Mouse (Mus musculus): Measurements from ENCODE around the gene S100a6. TPM values are rescaled to one million over a fixed set of nuclear protein-coding genes. Genes with fewer than 3 reads are reported as not detected.

S100a6 gene
- polyA plus RNA-seq, 1 experiment from 2014 or later, result 11.6 TPM

DNA sequence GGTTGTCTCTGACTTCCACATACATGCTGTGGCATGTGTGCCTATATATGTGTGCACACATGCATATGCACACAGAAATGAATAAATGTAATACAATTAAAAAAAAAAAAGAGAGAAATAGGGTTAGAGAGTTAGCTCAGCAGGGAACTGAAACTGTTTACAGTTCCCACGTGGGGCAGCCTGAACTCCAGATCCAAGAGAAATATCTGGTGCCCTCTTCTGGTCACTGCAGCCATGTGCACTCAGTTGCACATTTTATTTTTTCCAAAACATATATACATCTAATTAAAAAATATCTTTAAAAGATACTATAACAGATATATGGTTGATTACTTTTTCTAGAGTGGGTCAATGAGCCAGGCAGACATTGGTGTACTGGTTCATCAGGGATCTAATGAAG is 4.9 kb downstream of the S100a6 start:
- DNase-seq (ENCODE audit: low spot score), result no peak
- WGBS, result 14% methylated on average over 1 of the region's 1 CpGs
- Histone ChIP-seq H3K4me1 (peaks cover 10% of the 10 kb centered on the region), H3K36me3 (no peaks in the 10 kb centered on the region), H3K27me3 (ENCODE audit: low read depth, poor library complexity, severe bottlenecking) (peaks cover 10% of the 10 kb centered on the region), H3K9me3 (replicated peaks) (no peaks in the 10 kb centered on the region), H3K27ac (no peak overlapping the region), H3K4me3 (no peak overlapping the region)

DNA sequence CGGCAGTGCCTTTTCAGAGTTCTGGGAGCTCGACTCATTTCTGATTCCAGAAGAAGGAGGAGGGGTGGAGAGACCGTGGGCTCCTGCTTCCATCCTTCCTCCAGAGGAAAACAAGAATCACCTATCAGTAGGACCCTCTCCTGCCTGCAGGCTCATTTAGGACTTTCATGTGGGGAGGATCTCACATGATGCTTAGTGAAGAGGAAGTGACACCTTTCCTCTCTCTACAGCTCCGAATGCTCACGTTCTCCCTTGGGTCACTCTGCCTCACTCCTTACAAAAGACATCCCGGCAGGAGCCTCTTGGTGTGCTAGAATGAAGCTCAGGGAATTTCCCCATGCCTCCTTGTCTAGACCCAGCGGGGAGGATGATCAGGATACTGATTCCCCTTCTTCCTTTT is 8.9 kb downstream of the S100a6 start:
- 60% methylated on average over 7 of the region's 7 CpGs for WGBS
- H3K9me3 ChIP-seq (replicated peaks), result no peaks in the 10 kb centered on the region
- no peaks in the 10 kb centered on the region for H3K27me3 ChIP-seq (ENCODE audit: low read depth, poor library complexity, severe bottlenecking)
- no peak for DNase-seq (ENCODE audit: low spot score)
- no peak overlapping the region for H3K27ac ChIP-seq
- peaks cover 10% of the 10 kb centered on the region for H3K4me1 ChIP-seq
- no peaks in the 10 kb centered on the region for H3K36me3 ChIP-seq
- H3K4me3 ChIP-seq, result no peak overlapping the region

DNA sequence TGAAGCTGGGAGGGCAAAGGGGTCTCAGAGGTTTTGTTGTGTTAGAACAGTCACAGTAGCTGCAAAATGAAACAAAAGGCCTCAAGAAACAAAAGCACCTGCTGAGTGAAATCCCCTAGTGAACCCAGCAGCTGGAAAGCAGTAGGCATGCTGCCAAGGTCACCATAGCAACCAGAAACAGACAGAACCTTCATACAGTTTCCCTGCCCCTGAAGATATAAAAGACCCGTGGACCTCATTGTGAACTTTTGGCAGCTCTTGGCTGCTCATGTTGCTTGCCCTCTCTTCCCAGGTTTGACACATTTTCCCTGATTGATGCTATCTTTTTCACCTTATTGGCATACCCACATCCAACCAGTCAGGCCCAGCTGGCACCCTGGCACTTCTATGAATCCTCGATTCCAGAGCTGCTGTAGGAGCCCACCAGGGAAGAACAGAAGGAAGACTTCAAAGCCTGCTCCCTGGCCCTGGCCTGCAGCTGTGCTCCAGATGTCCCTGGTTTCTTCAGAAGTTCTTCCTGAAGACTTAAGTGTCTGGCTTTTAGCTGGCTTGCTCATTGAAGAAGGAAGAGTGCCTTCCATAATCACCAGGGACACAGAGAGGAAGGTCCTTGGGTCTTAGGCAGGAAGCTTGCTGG is 10.9 kb downstream of the S100a6 start:
- Histone ChIP-seq H3K27me3 (ENCODE audit: low read depth, poor library complexity, severe bottlenecking) (no peaks in the 10 kb centered on the region), H3K4me3 (no peak overlapping the region), H3K36me3 (no peaks in the 10 kb centered on the region), H3K27ac (no peak overlapping the region), H3K9me3 (replicated peaks) (no peaks in the 10 kb centered on the region), H3K4me1 (peaks cover 10% of the 10 kb centered on the region)
- WGBS, result 32% methylated on average over 2 of the region's 2 CpGs
- no peak for DNase-seq (ENCODE audit: low spot score)

DNA sequence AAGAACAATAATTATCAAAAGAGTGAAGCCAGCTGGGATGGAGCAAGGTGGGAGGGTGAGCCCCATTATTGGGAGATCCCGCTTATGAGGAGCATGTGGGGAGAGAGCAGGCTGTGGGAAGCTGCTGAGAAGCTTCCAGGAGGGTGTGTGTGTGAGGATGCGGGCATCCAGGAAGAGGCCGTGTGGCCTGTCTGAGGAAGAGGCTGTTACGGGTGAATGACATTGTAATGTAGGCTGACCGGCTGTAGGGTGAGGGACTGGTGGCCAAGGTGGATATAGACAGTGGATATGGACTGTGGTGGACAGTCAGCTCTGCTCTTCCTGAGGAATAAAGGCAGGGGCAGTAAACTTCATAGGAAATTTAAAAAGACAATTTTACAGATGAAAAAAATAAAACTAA is 12.8 kb downstream of the S100a6 start:
- Histone ChIP-seq H3K9me3 (replicated peaks) (no peaks in the 10 kb centered on the region), H3K36me3 (no peaks in the 10 kb centered on the region), H3K4me1 (peaks cover 10% of the 10 kb centered on the region), H3K4me3 (no peak overlapping the region), H3K27me3 (ENCODE audit: low read depth, poor library complexity, severe bottlenecking) (no peaks in the 10 kb centered on the region), H3K27ac (no peak overlapping the region)
- 87% methylated on average over 5 of the region's 5 CpGs for WGBS
- DNase-seq (ENCODE audit: low spot score), result no peak

DNA sequence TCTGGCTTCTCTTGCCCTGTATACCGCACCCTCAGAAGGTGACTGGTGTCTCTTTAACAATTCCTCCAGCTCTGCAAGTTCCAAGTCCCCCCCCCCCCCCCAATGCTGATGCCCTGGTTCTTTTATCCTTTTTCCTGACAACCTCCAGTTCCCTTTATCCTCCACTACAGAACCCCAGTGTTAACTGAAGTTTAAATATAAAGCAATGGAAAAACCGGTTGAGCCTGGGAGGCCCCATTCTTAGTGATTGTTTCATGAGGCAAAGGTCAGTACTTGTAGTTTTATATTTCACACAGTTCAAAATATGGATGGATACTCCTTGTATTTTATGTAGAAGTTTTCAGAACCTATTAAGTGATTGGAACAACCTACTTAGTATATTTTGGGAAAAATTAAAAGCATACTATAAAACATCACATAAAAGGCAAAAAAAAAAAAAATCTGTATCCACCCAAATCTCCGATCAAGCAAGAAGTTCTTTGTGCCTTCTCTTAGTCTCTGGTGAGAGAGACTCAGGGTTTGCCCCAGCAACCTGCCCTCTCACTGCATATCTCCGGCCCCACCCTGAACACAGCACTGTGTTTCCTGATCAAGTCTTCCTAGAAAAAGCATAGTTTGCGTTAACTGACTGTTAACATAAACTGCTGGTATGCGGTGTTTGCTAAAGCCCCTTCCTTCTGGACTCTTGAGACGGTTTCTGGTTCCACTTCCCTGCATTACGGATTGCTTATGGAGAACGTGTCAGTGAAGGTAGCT is 13.8 kb downstream of the S100a6 start:
- no peak overlapping the region for H3K27ac ChIP-seq
- no peaks in the 10 kb centered on the region for H3K36me3 ChIP-seq
- no peak for DNase-seq (ENCODE audit: low spot score)
- H3K4me1 ChIP-seq, result peaks cover 10% of the 10 kb centered on the region
- no peak overlapping the region for H3K4me3 ChIP-seq
- 88% methylated on average over 9 of the region's 9 CpGs for WGBS
- H3K9me3 ChIP-seq (replicated peaks), result no peaks in the 10 kb centered on the region
- no peaks in the 10 kb centered on the region for H3K27me3 ChIP-seq (ENCODE audit: low read depth, poor library complexity, severe bottlenecking)

DNA sequence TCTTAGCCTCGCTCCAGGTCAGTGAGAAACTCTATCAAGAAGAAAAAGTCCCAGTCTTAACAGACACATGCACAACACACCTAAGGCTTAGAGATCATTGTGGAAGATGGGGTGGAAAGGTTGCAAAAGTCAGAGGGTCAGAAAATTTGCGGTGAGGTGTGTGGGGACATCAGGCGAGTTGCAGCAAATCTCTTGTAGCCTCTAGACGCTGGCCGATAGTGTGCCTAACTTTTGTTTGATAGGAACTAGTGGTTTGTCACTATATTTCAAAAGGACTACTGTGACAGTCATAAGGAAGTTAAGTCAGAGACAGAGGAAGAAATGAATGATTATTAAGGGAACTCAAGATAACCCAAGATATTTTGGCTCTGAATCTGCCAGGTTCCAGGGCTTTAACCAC is 14.7 kb downstream of the S100a6 start:
- H3K9me3 ChIP-seq (replicated peaks), result no peaks in the 10 kb centered on the region

DNA sequence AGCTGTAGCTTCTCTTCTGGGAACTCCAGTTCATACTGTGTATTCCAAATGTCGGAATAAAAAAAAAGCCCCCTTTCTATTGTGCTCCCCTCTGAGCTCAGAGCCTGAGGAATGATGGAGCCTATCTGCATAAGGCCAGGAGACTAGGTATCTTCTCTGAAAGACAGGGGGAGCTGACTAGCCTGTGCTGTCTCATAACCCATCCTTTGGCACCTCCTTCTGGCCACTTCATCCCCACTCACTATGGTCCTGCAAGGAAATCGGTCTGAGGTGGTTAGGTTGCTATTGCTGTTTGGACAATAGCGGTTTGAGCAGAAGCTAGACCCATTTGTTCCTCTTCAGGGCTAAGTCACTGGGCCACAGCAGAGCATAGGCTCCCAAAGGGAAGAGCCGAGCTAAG is 15.1 kb downstream of the S100a6 start:
- Histone ChIP-seq H3K4me3 (no peak overlapping the region), H3K36me3 (no peaks in the 10 kb centered on the region), H3K27ac (no peak overlapping the region), H3K9me3 (replicated peaks) (no peaks in the 10 kb centered on the region), H3K27me3 (ENCODE audit: low read depth, poor library complexity, severe bottlenecking) (no peaks in the 10 kb centered on the region), H3K4me1 (peaks cover 10% of the 10 kb centered on the region)
- no peak for DNase-seq (ENCODE audit: low spot score)
- WGBS, result 63% methylated on average over 4 of the region's 4 CpGs

More for the DNA sequence above, 14.7 kb downstream of the S100a6 start:
- Histone ChIP-seq H3K27me3 (ENCODE audit: low read depth, poor library complexity, severe bottlenecking) (no peaks in the 10 kb centered on the region), H3K4me1 (peaks cover 10% of the 10 kb centered on the region), H3K27ac (no peak overlapping the region), H3K4me3 (no peak overlapping the region), H3K36me3 (no peaks in the 10 kb centered on the region)
- 94% methylated on average over 5 of the region's 5 CpGs for WGBS
- DNase-seq (ENCODE audit: low spot score), result no peak

DNA sequence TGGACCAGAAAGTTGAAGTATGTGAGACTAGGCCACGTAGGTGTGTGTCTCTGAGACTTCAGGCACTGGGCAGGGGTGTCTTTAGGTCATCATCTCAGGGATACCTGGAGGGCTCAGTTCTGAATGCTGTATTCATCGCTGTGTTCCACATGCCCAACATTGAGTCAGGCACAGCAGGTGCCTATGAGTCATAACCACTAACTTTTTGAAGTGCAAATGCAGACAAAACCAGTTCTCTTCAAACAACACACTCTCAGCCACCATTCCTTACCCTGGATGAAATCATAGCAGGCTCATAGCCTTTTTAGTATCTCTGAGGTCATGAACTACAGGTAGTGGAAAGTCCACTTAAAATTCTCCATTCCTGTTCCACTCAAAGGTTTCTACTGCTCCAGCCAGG is 16.6 kb downstream of the S100a6 start:
- 79% methylated on average over 2 of the region's 2 CpGs for WGBS

DNA sequence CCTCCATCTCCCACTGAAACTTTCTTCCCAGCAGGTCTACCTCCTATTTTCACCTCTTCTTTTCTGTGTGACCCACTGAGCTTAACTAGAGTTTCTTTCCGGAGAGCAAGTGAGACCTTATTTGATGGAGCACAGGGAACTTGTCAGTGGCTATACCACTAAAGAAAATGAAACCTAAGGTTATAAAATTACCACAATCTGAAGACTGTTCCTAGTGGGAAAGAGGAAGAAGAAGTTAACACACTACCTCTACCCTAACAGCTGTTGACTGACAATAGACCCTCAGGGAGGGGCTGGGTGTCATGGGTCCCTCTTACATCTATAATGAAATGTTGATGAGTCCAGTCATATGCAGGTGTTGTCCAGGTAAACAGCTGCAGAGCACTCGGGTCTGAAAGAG is 19.3 kb downstream of the S100a6 start:
- no peaks in the 10 kb centered on the region for H3K4me1 ChIP-seq
- no peak overlapping the region for H3K4me3 ChIP-seq
- H3K36me3 ChIP-seq, result no peaks in the 10 kb centered on the region
- H3K27ac ChIP-seq, result no peak overlapping the region
- no peaks in the 10 kb centered on the region for H3K9me3 ChIP-seq (replicated peaks)
- no peaks in the 10 kb centered on the region for H3K27me3 ChIP-seq (ENCODE audit: low read depth, poor library complexity, severe bottlenecking)
- WGBS, result 82% methylated on average over 2 of the region's 2 CpGs
- DNase-seq (ENCODE audit: low spot score), result no peak

More for the DNA sequence above, 16.6 kb downstream of the S100a6 start:
- Histone ChIP-seq H3K27me3 (ENCODE audit: low read depth, poor library complexity, severe bottlenecking) (no peaks in the 10 kb centered on the region), H3K4me3 (no peak overlapping the region), H3K36me3 (no peaks in the 10 kb centered on the region), H3K4me1 (no peaks in the 10 kb centered on the region), H3K27ac (no peak overlapping the region), H3K9me3 (replicated peaks) (no peaks in the 10 kb centered on the region)
- no peak for DNase-seq (ENCODE audit: low spot score)

DNA sequence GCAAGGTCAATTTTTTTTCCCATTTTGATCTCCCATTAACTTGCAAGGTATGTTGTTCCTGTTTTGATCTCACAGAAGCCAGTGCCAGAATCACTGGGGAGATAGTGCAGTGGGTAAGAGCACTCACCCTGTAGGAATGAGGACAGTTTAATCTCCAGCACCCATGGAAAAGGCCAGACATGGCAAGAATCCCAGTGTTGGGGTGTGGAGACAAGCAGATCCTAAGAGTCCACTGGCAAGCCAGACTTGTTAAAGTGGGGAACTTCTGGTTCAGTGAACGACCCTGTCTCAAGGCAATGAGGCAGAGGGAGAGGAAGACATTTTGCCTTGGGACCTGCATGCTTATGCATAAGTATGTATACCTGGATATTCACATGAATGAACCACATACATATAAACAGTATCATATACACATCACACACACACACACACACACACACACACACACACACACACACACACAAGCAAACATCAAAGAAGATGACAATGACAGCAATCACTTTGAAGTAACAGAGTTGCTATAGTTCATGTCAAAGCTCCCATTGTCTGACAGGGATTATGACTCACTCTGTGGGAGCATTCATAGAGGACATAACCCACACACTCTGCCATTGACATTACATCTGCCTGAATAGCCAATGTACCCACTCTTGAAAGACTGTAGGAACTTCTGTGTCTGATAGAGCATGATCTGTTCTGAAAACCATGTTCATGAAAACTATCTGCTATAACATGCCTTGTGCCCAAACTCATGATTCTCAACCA is 26.0 kb downstream of the S100a6 start:
- Histone ChIP-seq H3K4me3 (no peak overlapping the region), H3K27me3 (ENCODE audit: low read depth, poor library complexity, severe bottlenecking) (no peaks in the 10 kb centered on the region), H3K4me1 (no peaks in the 10 kb centered on the region), H3K36me3 (no peaks in the 10 kb centered on the region), H3K9me3 (replicated peaks) (no peaks in the 10 kb centered on the region), H3K27ac (no peak overlapping the region)
- DNase-seq (ENCODE audit: low spot score), result no peak
- WGBS, result 65% methylated on average over 1 of the region's 1 CpGs

DNA sequence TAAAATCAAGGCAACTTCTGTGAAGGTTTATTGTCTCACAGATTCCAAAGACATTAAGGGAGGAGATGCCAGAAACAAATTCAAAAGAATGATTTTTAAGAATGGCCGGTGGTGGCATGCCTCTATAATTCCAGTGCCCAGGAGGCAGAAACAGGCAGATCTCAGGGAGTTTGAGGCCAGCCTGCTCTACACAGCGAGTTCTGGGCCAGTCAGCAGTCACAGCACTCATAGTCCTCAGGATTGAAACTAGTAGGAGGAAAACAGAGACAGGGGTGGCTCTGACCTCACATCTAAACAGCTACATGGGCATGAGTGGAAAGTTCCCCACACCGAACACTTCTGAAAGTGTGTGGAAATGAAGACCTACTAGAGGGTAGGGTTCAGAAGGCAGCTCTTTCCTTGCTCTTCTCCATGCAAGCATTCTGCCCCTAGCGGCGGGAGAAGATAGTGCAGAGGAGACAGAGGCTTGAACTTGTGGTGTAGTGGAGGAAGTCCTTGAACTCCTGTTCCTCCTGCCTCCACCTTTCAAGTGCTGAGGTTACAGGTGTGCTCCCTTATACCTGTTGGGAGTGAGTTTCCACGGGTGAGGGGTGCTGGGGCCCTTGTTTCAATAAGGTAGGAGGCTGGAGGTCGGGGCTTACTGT is 27.0 kb downstream of the S100a6 start:
- Histone ChIP-seq H3K4me3 (no peak overlapping the region), H3K27me3 (ENCODE audit: low read depth, poor library complexity, severe bottlenecking) (no peaks in the 10 kb centered on the region), H3K27ac (no peak overlapping the region), H3K36me3 (no peaks in the 10 kb centered on the region), H3K9me3 (replicated peaks) (no peaks in the 10 kb centered on the region), H3K4me1 (no peaks in the 10 kb centered on the region)
- no peak for DNase-seq (ENCODE audit: low spot score)
- 51% methylated on average over 7 of the region's 7 CpGs for WGBS

DNA sequence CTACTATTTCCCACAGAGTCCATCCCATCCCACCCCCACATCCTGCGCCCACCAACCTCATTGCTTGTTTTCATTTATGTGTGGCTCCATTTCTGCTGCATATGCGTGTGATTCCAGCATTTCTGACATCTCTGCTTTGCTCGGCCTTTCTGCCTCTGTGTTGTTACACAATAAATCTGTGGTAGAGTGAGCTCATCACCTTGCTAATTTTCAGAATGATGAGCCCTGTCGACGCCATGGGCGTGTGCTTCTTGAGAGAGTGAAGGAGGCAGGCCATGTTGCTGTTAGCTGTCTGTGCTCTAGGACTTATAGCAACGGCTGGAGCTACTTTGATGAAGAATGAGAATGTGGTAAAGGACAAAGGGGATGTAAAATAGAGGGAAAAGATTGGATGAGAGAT is 28.3 kb downstream of the S100a6 start:
- no peak for DNase-seq (ENCODE audit: low spot score)
- Histone ChIP-seq H3K4me1 (no peaks in the 10 kb centered on the region), H3K27ac (no peak overlapping the region), H3K9me3 (replicated peaks) (no peaks in the 10 kb centered on the region), H3K27me3 (ENCODE audit: low read depth, poor library complexity, severe bottlenecking) (no peaks in the 10 kb centered on the region), H3K36me3 (no peaks in the 10 kb centered on the region), H3K4me3 (no peak overlapping the region)
- 85% methylated on average over 7 of the region's 7 CpGs for WGBS

DNA sequence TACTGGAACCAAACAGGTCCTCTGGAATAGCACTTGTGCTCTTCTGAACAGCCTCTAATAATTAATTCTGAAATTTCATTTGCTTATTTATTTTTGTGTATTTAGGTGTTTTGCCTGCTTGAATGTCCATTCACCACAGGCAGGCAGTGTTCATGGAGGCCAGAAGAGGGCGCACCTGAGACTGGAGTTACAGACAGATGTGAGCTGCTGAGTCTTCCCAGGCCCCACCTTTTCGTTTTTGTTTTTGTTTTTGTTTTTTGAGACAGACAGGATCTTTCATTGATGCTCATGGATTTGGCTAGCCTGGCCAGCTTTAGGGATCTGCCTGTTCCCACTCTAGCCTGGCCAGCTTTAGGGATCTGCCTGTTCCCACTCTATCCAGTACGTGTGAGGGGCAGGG is 31.5 kb downstream of the S100a6 start:
- 47% methylated on average over 3 of the region's 3 CpGs for WGBS
- peak; percentile 46 for DNase-seq (ENCODE audit: low spot score)

More for the DNA sequence above, 31.5 kb downstream of the S100a6 start:
- H3K36me3 ChIP-seq, result no peaks in the 10 kb centered on the region
- H3K27me3 ChIP-seq (ENCODE audit: low read depth, poor library complexity, severe bottlenecking), result no peaks in the 10 kb centered on the region
- no peak overlapping the region for H3K27ac ChIP-seq
- no peak overlapping the region for H3K4me3 ChIP-seq
- no peaks in the 10 kb centered on the region for H3K9me3 ChIP-seq (replicated peaks)
- H3K4me1 ChIP-seq, result no peaks in the 10 kb centered on the region

All from limb, embryonic 10.5 days (tissue).